Mouse (Mus musculus) liver, adult 2 months (tissue): ENCODE results near the gene Spag17. TPM values are rescaled to one million over a fixed set of nuclear protein-coding genes. Genes with fewer than 3 reads are reported as not detected.

Experiments
- DNase-seq: peaks from one replicate; pipeline ENCODE4 v3.0.0-alpha.2; 2011; ENCODE audit warnings: low read depth, low spot score; ENCODE audit errors: extremely low read depth
- H3K27ac ChIP-seq: fragments of 200-500 bp; replicated peaks from 2 replicates; pipeline ENCODE4 v1.5.1; 2012; ENCODE audit warnings: low read depth, mild to moderate bottlenecking, control low read depth, inconsistent platforms, low read length; ENCODE audit not compliant: insufficient read depth
- H3K27me3 ChIP-seq: fragments of 200-500 bp; 2 replicates; pipeline ENCODE4 v1.6.1; 2012; ENCODE audit warnings: mild to moderate bottlenecking, moderate library complexity, low read length, inconsistent platforms; ENCODE audit not compliant: control insufficient read depth, insufficient read depth
- H3K36me3 ChIP-seq: fragments of 200-500 bp; 2 replicates; pipeline ENCODE4 v1.6.1; 2012; ENCODE audit warnings: low read length, inconsistent platforms; ENCODE audit not compliant: control insufficient read depth, insufficient read depth
- H3K4me1 ChIP-seq: fragments of 200-500 bp; 2 replicates; pipeline ENCODE4 v1.6.1; 2011; ENCODE audit warnings: low read length; ENCODE audit not compliant: control insufficient read depth, insufficient read depth
- H3K4me3 ChIP-seq: fragments of 200-500 bp; 2 replicates; pipeline ENCODE4 v1.5.1; 2011; ENCODE audit warnings: low read depth, mild to moderate bottlenecking, control low read depth, low read length, moderate library complexity; ENCODE audit not compliant: insufficient read depth
- H3K79me2 ChIP-seq: fragments of 200-500 bp; 2 replicates; pipeline ENCODE4 v1.6.1; 2012; ENCODE audit warnings: inconsistent platforms, mild to moderate bottlenecking, low read length, moderate library complexity; ENCODE audit not compliant: control insufficient read depth, insufficient read depth
- H3K9ac ChIP-seq: fragments of 200-500 bp; 2 replicates; pipeline ENCODE4 v1.6.1; 2012; ENCODE audit warnings: low read depth, mild to moderate bottlenecking, control low read depth, inconsistent platforms, low read length
- CTCF ChIP-seq: fragments of 200-500 bp; IDR thresholded peaks from 2 replicates; pipeline ENCODE4 v1.5.1; 2011; ENCODE audit warnings: low read depth, low read length, control low read depth
- POLR2A ChIP-seq: fragments of 200-500 bp; IDR thresholded peaks from 2 replicates; pipeline ENCODE4 v1.6.1; 2011; ENCODE audit warnings: low read length, control low read depth; ENCODE audit not compliant: insufficient read depth; ENCODE audit errors: extremely low read depth
- WGBS: fragments of 180-500 bp; shearing (Covaris S2); methylation state at CpG from one replicate; pipeline ENCODE4 v1.1.7; 2018; 5-methylcytosine and 5-hydroxymethylcytosine counted together
- polyA plus RNA-seq: library from polyadenylated mRNA; depleted of rRNA; stranded (reverse); fragments of >200 nt; gene quantifications from 2 replicates; pipeline ENCODE4 v1.2.3, GENCODE M21; 2012
- total RNA-seq: library from RNA; depleted of rRNA; stranded (reverse); fragments of >200 nt; gene quantifications from 2 replicates; pipeline ENCODE4 v1.2.3, GENCODE M21; 2014

The Spag17 gene
- total and polyA plus RNA-seq, 2 experiments, result under 0.01 to 0.05 TPM

DNA sequence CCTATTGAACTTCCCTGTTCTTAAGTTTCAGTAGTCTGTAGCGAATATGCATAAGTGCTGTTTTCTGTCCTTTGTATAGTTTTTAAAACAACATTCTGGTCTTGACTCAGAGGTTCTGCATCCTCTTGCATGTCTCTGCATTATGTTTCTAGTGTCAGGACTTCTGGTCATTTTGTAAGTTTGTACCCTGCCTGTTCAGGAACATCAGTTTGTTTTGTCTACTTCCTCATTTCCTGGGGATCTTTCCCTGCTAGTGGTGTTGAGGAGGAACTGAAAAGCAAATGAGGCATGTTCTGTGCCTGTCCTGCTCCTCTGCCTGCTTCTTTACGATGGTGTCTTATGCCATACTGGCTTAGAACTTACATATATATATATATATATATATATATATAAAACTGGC is 290.8 kb downstream of the Spag17 start:
- no peaks in the 10 kb centered on the region for H3K27me3 ChIP-seq
- WGBS, result 97% methylated on average over 2 of the region's 2 CpGs
- no peak overlapping the region for H3K4me3 ChIP-seq
- H3K27ac ChIP-seq, result no peak overlapping the region
- peaks cover 2% of the 10 kb centered on the region; the same call in 1 of the 2 replicates for H3K79me2 ChIP-seq
- no peaks in the 10 kb centered on the region for H3K4me1 ChIP-seq
- peak; percentile 35 for DNase-seq
- H3K9ac ChIP-seq, result no peak overlapping the region
- H3K36me3 ChIP-seq, result peaks cover 82% of the 10 kb centered on the region
- TF ChIP-seq CTCF (no peak), POLR2A (no peak)

DNA sequence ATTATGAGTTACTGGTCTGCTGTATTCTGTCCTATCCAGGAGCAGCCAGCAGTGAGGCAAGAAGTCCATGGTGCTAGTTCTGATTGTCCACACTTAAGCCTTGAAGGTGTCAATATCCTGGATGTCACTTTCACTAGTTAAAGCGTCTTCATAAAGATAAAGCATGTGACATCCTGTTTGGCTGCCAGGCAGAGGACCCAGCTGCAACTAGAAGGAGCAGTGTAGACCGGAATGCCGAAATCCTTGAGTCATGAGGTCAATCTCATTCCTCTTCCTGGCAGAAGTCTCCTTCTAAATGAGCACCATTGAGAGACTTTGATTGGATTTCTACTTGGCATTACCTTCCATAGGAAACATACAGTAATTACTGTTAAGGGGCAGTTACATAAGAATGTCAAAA is 295.3 kb downstream of the Spag17 start:
- DNase-seq, result no peak
- H3K79me2 ChIP-seq, result peaks cover 2% of the 10 kb centered on the region; the same call in 1 of the 2 replicates
- no peak overlapping the region for H3K4me3 ChIP-seq
- H3K4me1 ChIP-seq, result no peaks in the 10 kb centered on the region; the same call in none of the 2 replicates
- no peak overlapping the region for H3K9ac ChIP-seq
- no peak overlapping the region for H3K27ac ChIP-seq
- no peak for TF ChIP-seq CTCF
- no peak for TF ChIP-seq POLR2A
- H3K27me3 ChIP-seq, result no peaks in the 10 kb centered on the region
- H3K36me3 ChIP-seq, result peaks cover 69% of the 10 kb centered on the region
- WGBS, result 78% methylated on average over 3 of the region's 3 CpGs

DNA sequence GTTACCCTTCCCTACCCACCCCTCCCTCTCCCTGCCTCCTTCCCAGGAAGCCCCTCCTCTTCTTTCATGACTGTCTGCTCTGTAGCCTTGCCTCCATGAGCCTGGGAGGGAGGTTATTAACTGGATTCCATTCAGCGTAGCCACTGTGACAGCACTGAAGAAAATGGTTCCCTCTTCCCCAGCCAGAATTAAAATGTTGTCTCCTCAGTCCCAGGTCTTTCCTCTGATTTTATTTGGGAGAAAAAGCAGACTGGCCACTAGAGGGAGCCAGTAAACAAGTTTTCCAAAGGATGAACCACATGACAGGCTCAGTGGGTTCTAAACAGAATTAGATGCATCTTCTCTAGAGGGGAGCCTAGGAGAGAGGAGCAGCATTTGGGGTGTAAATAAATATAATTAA is 304.2 kb downstream of the Spag17 start:
- Histone ChIP-seq H3K27me3 (no peaks in the 10 kb centered on the region), H3K79me2 (no peaks in the 10 kb centered on the region), H3K9ac (no peak overlapping the region), H3K27ac (no peak overlapping the region), H3K36me3 (peaks cover 67% of the 10 kb centered on the region), H3K4me1 (no peaks in the 10 kb centered on the region; the same call in 1 of the 2 replicates), H3K4me3 (no peak overlapping the region)
- DNase-seq, result peak; percentile 45
- WGBS, result 55% methylated on average over 1 of the region's 1 CpGs
- TF ChIP-seq CTCF, result no peak
- TF ChIP-seq POLR2A, result no peak

DNA sequence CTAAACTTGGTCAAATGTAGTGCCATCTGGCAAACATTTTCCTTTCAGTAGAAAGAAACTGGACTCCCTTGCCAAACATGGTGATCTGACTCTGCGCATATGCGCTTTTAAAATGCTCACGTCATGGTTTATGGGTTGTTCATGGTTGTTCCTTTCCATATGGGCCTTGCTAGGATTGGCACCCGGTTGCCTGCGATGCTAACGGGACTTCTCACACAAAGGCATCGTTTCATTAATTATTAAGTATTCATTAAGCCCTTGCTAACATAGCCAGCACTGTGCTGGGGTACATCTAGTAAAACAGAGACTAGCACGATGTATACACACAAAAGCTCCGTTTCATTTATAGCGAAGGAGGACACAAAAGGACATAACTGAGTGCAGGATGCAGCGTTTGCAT is 304.7 kb downstream of the Spag17 start:
- H3K36me3 ChIP-seq, result peaks cover 67% of the 10 kb centered on the region
- no peak overlapping the region for H3K9ac ChIP-seq
- TF ChIP-seq POLR2A (no peak), CTCF (no peak)
- no peaks in the 10 kb centered on the region for H3K4me1 ChIP-seq
- H3K27me3 ChIP-seq, result no peaks in the 10 kb centered on the region
- no peak for DNase-seq
- WGBS, result 89% methylated on average over 11 of the region's 11 CpGs
- no peak overlapping the region for H3K4me3 ChIP-seq
- no peak overlapping the region for H3K27ac ChIP-seq
- no peaks in the 10 kb centered on the region for H3K79me2 ChIP-seq
